Mouse (Mus musculus): ENCODE data around the gene Hoxd12.

Hoxd12 gene

DNA sequence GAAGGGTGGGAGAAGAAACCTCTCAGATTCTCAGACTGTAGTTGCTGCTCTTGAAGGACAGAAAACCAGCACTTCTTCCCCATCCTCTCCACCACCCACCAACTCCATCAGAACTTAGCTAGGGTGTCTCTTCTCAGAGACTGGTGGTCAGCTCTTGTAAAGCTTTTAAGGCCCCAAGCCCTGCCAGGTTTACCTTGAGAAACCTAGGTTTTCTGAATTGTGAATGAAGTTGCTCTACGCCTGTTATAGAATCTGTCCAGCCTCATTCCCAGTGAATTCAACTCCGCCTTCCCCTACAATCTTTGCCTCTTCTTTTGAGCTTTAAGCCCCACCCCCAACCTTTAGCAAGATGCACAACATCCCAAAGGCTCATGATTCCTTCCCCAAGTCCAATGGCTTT, 2.3 kb downstream of the Hoxd12 start:
- in situ Hi-C loops (cut with MboI; ENCODE audit: unreplicated experiment in 2 of 2) = loop anchor here (5.0 to 25.0 kb wide), 3 partner anchors 1085 to 1285 kb away; partner anchors contain the start of gene Chrna1 (in 1 of the 2)

- in situ Hi-C loops (cut with MboI; ENCODE audit: unreplicated experiment in 2 of 2) = loop anchor here (5.0 to 25.0 kb wide), 3 partner anchors 1083 to 1283 kb away; partner anchors contain the start of gene Chrna1 (in 1 of the 2)
Measured at GRCm38 (mm10) chr2:74678891-74679595, 4.2 kb downstream of the Hoxd12 start, which contains the start of gene Hoxd11. Gene Hoxd11 (plus strand): TSS chr2:74679557.

DNA sequence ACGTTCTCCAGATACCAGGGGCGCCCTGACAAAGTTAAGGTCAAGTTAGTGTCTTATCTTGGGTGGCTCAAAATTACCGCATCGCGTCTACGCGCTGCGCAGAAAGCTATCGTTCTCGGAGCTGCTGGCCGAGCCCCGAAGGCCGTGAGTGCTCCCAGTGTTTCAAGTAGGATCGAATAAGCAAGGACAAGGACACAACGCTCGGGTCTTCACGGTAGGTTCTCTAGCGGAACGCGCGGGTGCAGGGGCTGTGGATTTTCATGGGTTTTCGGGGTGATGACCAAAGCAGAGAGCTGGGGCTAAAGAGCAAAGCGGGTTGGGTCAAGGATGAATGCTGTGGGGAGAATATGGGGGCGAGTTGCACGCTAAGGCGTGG, 4.8 kb downstream of the Hoxd12 start:
- in situ Hi-C loops (cut with MboI; ENCODE audit: unreplicated experiment in 2 of 2) = loop anchor here (5.0 to 25.0 kb wide), 3 partner anchors 1083 to 1283 kb away; partner anchors contain the start of gene Chrna1 (in 1 of the 2)

DNA sequence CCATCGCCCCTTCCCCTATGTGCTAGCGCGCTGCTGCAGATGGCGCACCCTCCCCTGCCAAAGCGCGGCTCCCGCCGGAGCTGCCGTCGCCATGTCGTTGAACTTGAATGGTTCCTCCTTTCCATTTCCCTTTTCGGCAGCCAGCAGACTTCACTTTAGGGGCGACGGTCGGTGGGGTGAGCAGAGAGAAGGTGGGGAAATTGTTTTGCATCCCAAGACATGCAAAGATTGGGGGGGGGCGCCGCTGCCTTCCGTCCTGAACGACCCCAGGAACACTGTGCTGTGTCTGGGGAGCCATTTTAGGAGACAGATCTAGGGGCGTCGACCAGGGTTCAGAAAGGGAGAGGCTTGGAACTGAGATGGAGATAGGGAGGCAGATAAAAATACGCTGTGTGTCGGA, 5.2 kb downstream of the Hoxd12 start:
- in situ Hi-C loops (cut with MboI; ENCODE audit: unreplicated experiment in 2 of 2) = loop anchor here (5.0 to 25.0 kb wide), 3 partner anchors 1082 to 1282 kb away; partner anchors contain the start of gene Chrna1 (in 1 of the 2)

DNA sequence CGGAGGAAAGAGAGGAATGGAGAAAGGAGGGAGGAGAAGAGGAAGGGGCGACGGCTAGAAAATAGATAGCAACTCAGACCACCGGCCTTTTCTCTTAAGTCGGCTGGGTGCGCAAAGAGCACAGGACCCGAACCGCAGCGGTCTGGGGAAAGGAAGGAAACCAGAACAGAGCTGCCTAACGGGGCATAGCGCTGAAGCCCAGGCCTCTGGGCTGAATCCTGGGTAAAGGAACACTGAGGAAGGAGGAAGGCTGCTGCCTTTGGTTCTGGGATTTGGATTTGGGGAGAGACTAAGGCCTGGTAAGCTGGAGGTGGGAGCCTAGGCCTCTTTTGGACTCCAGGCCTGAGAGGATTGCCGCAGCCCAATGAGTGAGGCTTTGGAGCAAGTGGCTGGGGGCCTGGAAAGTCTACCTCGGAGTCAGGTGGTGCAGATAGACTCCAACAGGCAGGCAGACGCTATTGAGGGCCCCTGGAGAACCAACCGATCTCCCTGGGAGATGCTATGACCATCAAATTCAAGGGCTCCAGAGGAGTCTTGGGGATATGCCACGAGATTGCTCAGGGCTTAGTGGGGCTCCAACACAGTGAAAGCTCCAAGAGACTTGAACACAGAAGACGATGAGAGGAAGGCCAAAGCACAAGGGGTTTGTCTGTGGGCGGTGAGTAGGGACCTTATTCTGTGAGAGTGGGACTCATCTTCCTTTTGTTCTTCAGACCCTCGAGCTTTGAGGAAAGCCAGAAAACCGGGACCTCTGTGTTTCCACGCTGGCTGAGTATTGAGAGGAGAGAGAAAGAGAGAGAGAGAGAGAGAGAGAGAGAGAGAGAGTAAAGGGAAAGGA, 6.0 kb downstream of the Hoxd12 start:
- in situ Hi-C loops (cut with MboI; ENCODE audit: unreplicated experiment in 2 of 2) = loop anchor here (25.0 kb wide), 2 partner anchors 1082 to 1282 kb away; no protein-coding TSS in a partner anchor

DNA sequence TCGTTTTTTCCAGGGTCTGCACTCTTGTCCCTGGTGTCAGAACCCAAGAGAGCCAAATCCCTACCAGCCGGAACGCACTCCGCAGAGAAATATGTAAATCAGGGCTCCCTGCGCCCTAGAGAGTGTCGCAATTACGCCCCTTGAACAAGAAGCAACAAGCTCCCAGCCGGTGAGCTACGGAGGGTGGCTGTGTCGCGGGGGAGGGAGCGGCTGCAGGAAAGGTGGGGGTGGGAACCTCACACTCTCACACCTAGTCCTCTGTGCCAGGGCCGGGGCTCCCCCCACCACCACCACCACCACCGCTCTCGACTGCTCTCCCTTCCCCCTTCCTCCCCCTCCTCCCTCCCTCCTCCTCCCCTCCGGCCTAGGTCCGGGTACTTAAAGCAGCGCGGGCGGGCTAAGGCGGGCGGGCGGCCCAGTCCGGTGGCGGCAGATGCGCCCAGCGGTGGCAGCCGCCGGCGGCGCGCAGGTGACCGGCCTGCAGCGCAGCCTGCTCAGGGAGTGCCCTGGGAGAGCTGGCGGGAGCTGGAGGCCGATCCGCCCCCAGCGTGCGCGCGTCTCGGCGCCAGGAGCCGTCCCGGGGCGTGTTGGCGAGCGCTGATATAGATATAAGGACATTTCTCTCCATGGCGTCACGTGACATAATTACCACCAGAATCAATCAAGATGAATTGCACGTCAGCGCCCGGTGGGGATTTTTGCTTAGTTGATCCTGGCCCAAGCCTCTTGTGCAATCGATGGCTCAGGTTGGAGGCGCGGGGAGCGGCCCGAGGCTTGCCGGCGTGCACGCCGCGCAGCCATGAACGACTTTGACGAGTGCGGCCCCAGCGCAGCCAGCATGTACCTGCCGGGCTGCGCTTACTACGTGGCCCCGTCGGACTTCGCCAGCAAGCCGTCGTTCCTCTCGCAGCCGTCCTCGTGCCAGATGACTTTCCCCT, 7.0 kb downstream of the Hoxd12 start:
- in situ Hi-C loops (cut with MboI; ENCODE audit: unreplicated experiment in 2 of 2) = loop anchor here (25.0 kb wide), 2 partner anchors 1080 to 1280 kb away; no protein-coding TSS in a partner anchor

DNA sequence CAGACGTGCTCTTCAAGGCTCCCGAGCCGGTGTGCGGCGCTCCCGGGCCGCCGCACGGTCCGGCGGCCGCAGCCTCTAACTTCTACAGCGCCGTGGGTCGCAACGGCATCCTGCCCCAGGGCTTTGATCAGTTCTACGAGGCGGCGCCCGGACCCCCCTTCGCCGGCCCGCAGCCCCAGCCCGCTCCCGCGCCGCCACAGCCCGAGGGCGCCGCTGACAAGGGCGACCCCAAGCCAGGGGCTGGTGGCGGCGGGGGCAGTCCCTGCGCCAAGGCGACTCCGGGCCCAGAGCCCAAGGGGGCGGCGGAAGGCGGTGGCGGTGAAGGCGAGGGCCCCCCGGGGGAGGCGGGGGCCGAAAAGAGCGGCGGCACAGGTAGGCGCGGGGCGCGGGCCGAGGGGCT, 8.0 kb downstream of the Hoxd12 start:
- in situ Hi-C loops (cut with MboI; ENCODE audit: unreplicated experiment in 2 of 2) = loop anchor here (25.0 kb wide), 2 partner anchors 1080 to 1280 kb away; no protein-coding TSS in a partner anchor

GRCm38 (mm10) chr2:74683471-74683951, 8.7 kb downstream of the Hoxd12 start:
- in situ Hi-C loops (cut with MboI; ENCODE audit: unreplicated experiment in 2 of 2) = loop anchor here (25.0 kb wide), 2 partner anchors 1079 to 1279 kb away; no protein-coding TSS in a partner anchor

GRCm38 (mm10) chr2:74684106-74684505, 9.3 kb downstream of the Hoxd12 start:
- in situ Hi-C loops (cut with MboI; ENCODE audit: unreplicated experiment in 2 of 2) = loop anchor here (25.0 kb wide), 2 partner anchors 1078 to 1278 kb away; no protein-coding TSS in a partner anchor

GRCm38 (mm10) chr2:74685059-74685603, 10.3 kb downstream of the Hoxd12 start:
- in situ Hi-C loops (cut with MboI; ENCODE audit: unreplicated experiment in 2 of 2) = loop anchor here (25.0 kb wide), 2 partner anchors 1077 to 1277 kb away; no protein-coding TSS in a partner anchor

DNA sequence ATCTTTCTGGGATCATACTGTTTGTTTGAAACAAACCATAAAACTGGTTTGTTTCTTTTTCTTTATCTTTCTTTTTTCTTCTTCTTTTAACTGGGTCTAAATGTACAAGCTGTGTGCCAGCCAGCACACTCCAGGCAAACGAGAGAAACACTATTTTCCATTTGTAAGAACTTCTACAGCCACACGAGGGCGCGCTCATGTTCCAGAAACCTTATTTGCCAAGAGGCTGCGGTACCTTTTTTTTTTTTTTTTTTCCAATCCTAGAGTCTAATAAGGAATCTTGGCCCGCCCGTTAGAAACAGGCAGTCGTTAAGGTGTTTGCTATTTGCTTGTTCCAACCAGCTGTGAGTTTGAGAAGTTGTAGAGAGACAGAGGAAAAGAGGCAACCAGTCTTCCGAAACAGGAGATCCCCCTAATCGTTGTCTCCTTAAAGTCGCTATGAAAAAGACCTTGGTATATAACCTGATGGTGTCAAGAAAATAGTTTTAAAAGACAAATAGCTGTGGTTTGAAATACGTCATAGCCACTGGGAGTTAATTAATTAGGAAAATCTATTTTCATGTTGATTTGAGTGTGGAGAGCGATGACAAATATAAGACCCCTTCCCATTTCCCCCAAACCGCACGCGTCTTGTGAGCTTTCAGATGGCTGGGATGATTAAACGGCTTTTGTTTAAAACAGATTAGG, 11.6 kb downstream of the Hoxd12 start:
- in situ Hi-C loops (cut with MboI; ENCODE audit: unreplicated experiment in 2 of 2) = loop anchor here (25.0 kb wide), 2 partner anchors 1076 to 1276 kb away; no protein-coding TSS in a partner anchor

- in situ Hi-C loops (cut with MboI; ENCODE audit: unreplicated experiment in 2 of 2) = loop anchor here (25.0 kb wide), 2 partner anchors 1075 to 1275 kb away; no protein-coding TSS in a partner anchor
Measured at GRCm38 (mm10) chr2:74686988-74687697, 12.3 kb downstream of the Hoxd12 start.

GRCm38 (mm10) chr2:74687698-74688555, 13.1 kb downstream of the Hoxd12 start:
- in situ Hi-C loops (cut with MboI; ENCODE audit: unreplicated experiment in 2 of 2) = loop anchor here (25.0 kb wide), 2 partner anchors 1074 to 1274 kb away; no protein-coding TSS in a partner anchor

DNA sequence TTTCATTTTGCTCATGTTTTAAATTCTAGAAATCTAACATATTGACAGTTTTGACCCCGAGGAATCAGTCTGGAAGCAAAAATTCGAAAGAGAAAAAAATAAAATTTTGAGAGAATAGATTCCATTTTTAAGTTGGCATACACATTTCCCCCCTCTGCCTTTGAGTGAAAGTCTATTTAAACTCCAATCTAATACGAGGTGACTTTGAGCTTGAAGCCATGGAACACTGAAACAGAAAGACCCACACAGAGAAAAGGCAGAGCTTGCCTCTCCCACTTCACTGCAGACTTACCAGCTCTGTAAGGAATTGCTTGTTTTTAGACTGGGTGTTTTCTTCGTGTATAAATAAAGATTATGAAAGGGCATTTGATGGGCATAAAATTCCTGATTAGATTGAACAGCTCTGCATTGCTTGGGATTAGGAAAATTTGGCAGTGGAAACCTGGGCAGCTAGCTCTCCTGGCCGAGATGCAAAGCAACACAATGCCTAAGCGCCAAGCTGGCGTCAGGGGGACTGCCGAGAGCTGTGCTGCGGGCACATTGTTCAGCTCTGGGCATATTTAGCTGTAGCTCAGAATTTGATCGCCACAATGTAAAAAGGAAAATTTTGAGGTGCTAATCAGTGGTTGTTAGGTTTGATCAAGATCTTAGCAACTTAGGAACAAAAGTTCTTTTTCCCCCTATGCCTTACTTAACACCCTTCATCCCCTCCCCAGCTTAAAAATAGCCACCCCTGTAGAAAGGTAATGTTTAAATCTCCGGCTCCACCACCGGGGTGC, 14.2 kb downstream of the Hoxd12 start:
- in situ Hi-C loops (cut with MboI; ENCODE audit: unreplicated experiment in 2 of 2) = loop anchor here (25.0 kb wide), 2 partner anchors 1073 to 1273 kb away; no protein-coding TSS in a partner anchor

GRCm38 (mm10) chr2:74689574-74690337, 14.9 kb downstream of the Hoxd12 start:
- in situ Hi-C loops (cut with MboI; ENCODE audit: unreplicated experiment in 2 of 2) = loop anchor here (25.0 kb wide), 2 partner anchors 1073 to 1273 kb away; no protein-coding TSS in a partner anchor
